Mouse (Mus musculus): Measurements from ENCODE around the gene Gm20850. TPM values are rescaled to one million over a fixed set of nuclear protein-coding genes. Genes with fewer than 3 reads are reported as not detected.
"Not testable (repeated sequence)": the region's sequence is repeated elsewhere in the genome, so short reads cannot be mapped to it uniquely, and the experiment has no call there.

Gm20850 gene
- polyA plus RNA-seq (2016; fragmentation: Nextera tagmentation; extraction: Ambion mirVana) = not detected in 2 replicates

DNA sequence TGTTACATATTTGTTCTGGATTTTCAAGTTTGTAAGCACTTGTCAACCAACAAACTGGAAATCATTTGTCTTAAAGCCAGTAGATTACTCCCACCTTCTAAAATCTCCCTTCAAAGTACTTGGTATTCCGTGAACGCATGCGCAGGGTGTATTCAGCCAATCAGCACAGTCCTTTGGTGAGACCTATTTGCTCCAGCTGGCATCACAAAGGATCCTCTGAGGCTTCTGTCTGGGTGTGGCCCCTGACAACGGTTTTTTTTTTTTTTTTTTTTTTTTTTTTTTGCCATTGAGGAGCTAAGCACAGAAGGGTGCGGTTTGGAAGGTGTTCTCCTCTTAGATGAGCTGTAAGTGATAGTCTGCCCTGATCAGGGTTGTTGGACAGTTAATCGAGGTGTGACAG is at the start of gene Gm20850:
Gm20850 (plus strand) TSS at position 301 of the 400 bp plus-strand sequence.
- not testable (repeated sequence) for H3K4me3 ChIP-seq; H3K27ac ChIP-seq (replicated peaks); H3K27me3 ChIP-seq (replicated peaks; ENCODE audit: low read depth, poor library complexity, severe bottlenecking); H3K4me1 ChIP-seq; H3K36me3 ChIP-seq (replicated peaks); DNase-seq (ENCODE audit: low spot score); H3K9me3 ChIP-seq
- WGBS = no CpG with 5 or more reads among the region's 6 CpGs
